Mouse (Mus musculus): ENCODE results near the gene Atf6.

DNA sequence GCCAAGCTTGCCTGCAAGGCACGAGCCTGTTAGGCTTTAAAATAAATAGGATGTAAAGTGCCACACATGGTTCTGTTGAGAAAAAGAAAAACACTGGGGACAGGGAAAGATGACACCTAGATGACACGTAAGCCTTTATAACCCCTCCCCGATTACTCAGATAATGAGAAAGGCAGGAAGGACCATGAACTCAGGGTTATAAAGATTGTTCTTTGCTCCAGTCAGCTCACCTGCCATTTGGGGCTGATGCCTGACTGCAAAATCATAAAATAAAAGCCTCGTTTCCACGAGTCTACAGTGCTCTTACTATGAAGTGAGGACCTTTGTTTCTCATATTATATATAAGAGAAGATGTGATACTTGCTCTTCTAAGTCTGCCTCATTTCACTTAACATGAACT, 114.0 kb downstream of the Atf6 start:
- TF ChIP-seq CTCF (IDR thresholded peaks at IDR 0.05; ENCODE audit: low read depth) (no peak), EP300 (optimal IDR thresholded peaks at IDR 0.05) (no peak)

Measured in stomach, postnatal 0 days (tissue).